Mouse (Mus musculus) MEL (cell line): Measurements from ENCODE around the gene Trim2. TPM values are rescaled to one million over a fixed set of nuclear protein-coding genes. Genes with fewer than 3 reads are reported as not detected.

ENCODE experiments used
- DNase-seq: peaks from one replicate; pipeline ENCODE4 v3.0.0; 2011; ENCODE audit warnings: low read depth, low spot score
- H3K27ac ChIP-seq: 2 replicates; pipeline ENCODE4 v1.5.1; 2012; ENCODE audit warnings: low read depth, mild to moderate bottlenecking, control low read depth, low read length, moderate library complexity; ENCODE audit not compliant: control insufficient read depth
- H3K27me3 ChIP-seq, 2 experiments: fragments of 150-350 bp in 1 of 2; sonication (generic) in 1 of 2; 2 replicates each; pipeline ENCODE4 v1.6.1; 2012; ENCODE audit warnings: low read length in 2 of 2, mild to moderate bottlenecking in 2 of 2, improper control_type of control experiment in 1 of 2, moderate library complexity in 1 of 2; ENCODE audit not compliant: insufficient read depth in 2 of 2, control insufficient read depth in 1 of 2
- H3K36me3 ChIP-seq, 2 experiments: 2 replicates each; pipeline ENCODE4 v1.6.1; 2012 to 2014; ENCODE audit warnings: low read length in 2 of 2, improper control_type of control experiment in 1 of 2, inconsistent platforms in 1 of 2, mild to moderate bottlenecking in 1 of 2; ENCODE audit not compliant: insufficient read depth in 2 of 2, control insufficient read depth in 1 of 2
- H3K4me1 ChIP-seq, 2 experiments: fragments of 150-350 bp in 1 of 2; sonication (generic) in 1 of 2; 2 replicates each; pipeline ENCODE4 v1.6.1; 2012; ENCODE audit warnings: low read length in 2 of 2, improper control_type of control experiment in 1 of 2, mild to moderate bottlenecking in 1 of 2; ENCODE audit not compliant: insufficient read depth in 2 of 2, control insufficient read depth in 1 of 2
- H3K4me3 ChIP-seq, 2 experiments: fragments of 150-350 bp in 1 of 2; sonication (generic) in 1 of 2; 2 replicates each; pipeline ENCODE4 v1.5.1; 2012; ENCODE audit warnings: low read depth in 2 of 2, low read length in 2 of 2, mild to moderate bottlenecking in 2 of 2, moderate library complexity in 2 of 2, control low read depth in 1 of 2, improper control_type of control experiment in 1 of 2; ENCODE audit not compliant: control insufficient read depth in 1 of 2, insufficient read depth in 1 of 2
- H3K79me2 ChIP-seq: 2 replicates; pipeline ENCODE4 v1.6.1; 2012; ENCODE audit warnings: mild to moderate bottlenecking, low read length, moderate library complexity; ENCODE audit not compliant: control insufficient read depth, poor library complexity, insufficient read depth
- H3K9ac ChIP-seq: 2 replicates; pipeline ENCODE4 v1.6.1; 2012; ENCODE audit warnings: low read depth, mild to moderate bottlenecking, control low read depth, low read length, moderate library complexity; ENCODE audit not compliant: control insufficient read depth, poor library complexity, severe bottlenecking
- H3K9me3 ChIP-seq: fragments of 150-350 bp; sonication (generic); replicated peaks from 2 replicates; pipeline ENCODE4 v1.6.1; 2012; ENCODE audit warnings: mild to moderate bottlenecking, low read length, improper control_type of control experiment, moderate library complexity; ENCODE audit not compliant: insufficient read depth
- CHD1 ChIP-seq: IDR thresholded peaks from 2 replicates; pipeline ENCODE4 v1.6.1; 2012; ENCODE audit warnings: low read depth, mild to moderate bottlenecking, inconsistent platforms, low read length, improper control_type of control experiment
- CHD2 ChIP-seq: IDR thresholded peaks from 2 replicates; pipeline ENCODE4 v1.6.1; 2011; ENCODE audit warnings: low read length, improper control_type of control experiment
- CTCF ChIP-seq, 3 experiments: IDR thresholded peaks in 2 of 3; conservative IDR thresholded peaks in 1 of 3; 2 replicates each; pipeline ENCODE4 v1.5.1; 2011 to 2012; ENCODE audit warnings: low read length in 3 of 3, low read depth in 2 of 3, mild to moderate bottlenecking in 2 of 3, improper control_type of control experiment in 1 of 3, inconsistent platforms in 1 of 3, mixed read lengths in 1 of 3, moderate library complexity in 1 of 3; ENCODE audit not compliant: control insufficient read depth in 1 of 3, insufficient read depth in 1 of 3, poor library complexity in 1 of 3, severe bottlenecking in 1 of 3
- E2F4 ChIP-seq: IDR thresholded peaks from 2 replicates; pipeline ENCODE4 v1.6.1; 2011; ENCODE audit warnings: low read depth, low read length, improper control_type of control experiment, borderline replicate concordance
- HCFC1 ChIP-seq: IDR thresholded peaks from 2 replicates; pipeline ENCODE4 v1.6.1; 2012; ENCODE audit warnings: low read depth, mild to moderate bottlenecking, inconsistent platforms, low read length, improper control_type of control experiment, moderate library complexity
- MAFK ChIP-seq: IDR thresholded peaks from 2 replicates; pipeline ENCODE4 v1.6.1; 2011; ENCODE audit warnings: low read depth, mild to moderate bottlenecking, low read length, improper control_type of control experiment, borderline replicate concordance
- MAX ChIP-seq: IDR thresholded peaks from 2 replicates; pipeline ENCODE4 v1.6.1; 2011; ENCODE audit warnings: low read length, improper control_type of control experiment
- MAZ ChIP-seq: IDR thresholded peaks from 2 replicates; pipeline ENCODE4 v1.6.1; 2012; ENCODE audit warnings: low read depth, mild to moderate bottlenecking, inconsistent platforms, low read length, improper control_type of control experiment
- MEF2A ChIP-seq: IDR thresholded peaks from 2 replicates; pipeline ENCODE4 v1.6.1; 2014; ENCODE audit warnings: low read depth, mild to moderate bottlenecking, inconsistent platforms, low read length, improper control_type of control experiment; ENCODE audit not compliant: poor library complexity, insufficient replicate concordance, severe bottlenecking; ENCODE audit errors: extremely low read depth
- MXI1 ChIP-seq: IDR thresholded peaks from 2 replicates; pipeline ENCODE4 v1.6.1; 2011; ENCODE audit warnings: mild to moderate bottlenecking, low read depth, low read length, improper control_type of control experiment
- NELFE ChIP-seq: IDR thresholded peaks from 2 replicates; pipeline ENCODE4 v1.6.1; 2011; ENCODE audit warnings: low read depth, low read length, improper control_type of control experiment
- NRF1 ChIP-seq: IDR thresholded peaks from 2 replicates; pipeline ENCODE4 v1.6.1; 2014; ENCODE audit warnings: low read depth, mild to moderate bottlenecking, inconsistent platforms, low read length, improper control_type of control experiment, moderate library complexity; ENCODE audit not compliant: poor library complexity, insufficient read depth, severe bottlenecking
- POLR2AphosphoS2 ChIP-seq: IDR thresholded peaks from 2 replicates; pipeline ENCODE4 v1.6.1; 2011; ENCODE audit warnings: low read length, improper control_type of control experiment
- POLR2AphosphoS5 ChIP-seq: IDR thresholded peaks from 2 replicates; pipeline ENCODE4 v1.6.1; 2012; ENCODE audit warnings: low read depth, borderline replicate concordance, mild to moderate bottlenecking, inconsistent platforms, low read length, moderate library complexity, mixed read lengths
- RAD21 ChIP-seq: IDR thresholded peaks from 2 replicates; pipeline ENCODE4 v1.6.1; 2011; ENCODE audit warnings: mild to moderate bottlenecking, low read depth, low read length, improper control_type of control experiment
- RCOR1 ChIP-seq: IDR thresholded peaks from 2 replicates; pipeline ENCODE4 v1.6.1; 2012; ENCODE audit warnings: low read depth, mild to moderate bottlenecking, inconsistent platforms, low read length, improper control_type of control experiment
- SMC3 ChIP-seq: IDR thresholded peaks from 2 replicates; pipeline ENCODE4 v1.6.1; 2011; ENCODE audit warnings: low read depth, low read length, improper control_type of control experiment
- TAL1 ChIP-seq: IDR thresholded peaks from 2 replicates; pipeline ENCODE4 v1.6.1; 2012; ENCODE audit warnings: mild to moderate bottlenecking, inconsistent platforms, low read length, moderate library complexity, mixed read lengths
- TBP ChIP-seq: IDR thresholded peaks from 2 replicates; pipeline ENCODE4 v1.8.0; 2011; ENCODE audit warnings: low read depth, low read length, improper control_type of control experiment
- UBTF ChIP-seq: IDR thresholded peaks from 2 replicates; pipeline ENCODE4 v1.6.1; 2012; ENCODE audit warnings: low read depth, mild to moderate bottlenecking, inconsistent platforms, low read length, improper control_type of control experiment, moderate library complexity, borderline replicate concordance; ENCODE audit not compliant: insufficient read depth
- USF1 ChIP-seq: IDR thresholded peaks from 2 replicates; pipeline ENCODE4 v1.6.1; 2014; ENCODE audit warnings: low read depth, mild to moderate bottlenecking, inconsistent platforms, low read length, improper control_type of control experiment, moderate library complexity
- ZC3H11A ChIP-seq: IDR thresholded peaks from 2 replicates; pipeline ENCODE4 v1.6.1; 2012; ENCODE audit warnings: low read depth, mild to moderate bottlenecking, inconsistent platforms, low read length, improper control_type of control experiment
- polyA plus RNA-seq, 2 experiments: library from polyadenylated mRNA; stranded (reverse) in 1 of 2; unstranded in 1 of 2; fragments of >175 nt in 1 of 2; fragments of >200 nt in 1 of 2; gene quantifications; 2 replicates each; pipeline versions ENCODE4 v1.2.1 to v1.2.4; 2012; ENCODE audit warnings: low replicate concordance in 2 of 2, low read depth in 1 of 2; ENCODE audit not compliant: insufficient read length in 2 of 2, insufficient read depth in 1 of 2, missing spikeins in 1 of 2
- total RNA-seq: library from RNA; depleted of rRNA; stranded (reverse); fragments of 300-350 nt; gene quantifications from 2 replicates; pipeline ENCODE4 v1.2.3, GENCODE M21; 2012

Trim2 gene
- total and polyA plus RNA-seq, 3 experiments = 1.7 to 4.4 TPM; not detected in 1

DNA sequence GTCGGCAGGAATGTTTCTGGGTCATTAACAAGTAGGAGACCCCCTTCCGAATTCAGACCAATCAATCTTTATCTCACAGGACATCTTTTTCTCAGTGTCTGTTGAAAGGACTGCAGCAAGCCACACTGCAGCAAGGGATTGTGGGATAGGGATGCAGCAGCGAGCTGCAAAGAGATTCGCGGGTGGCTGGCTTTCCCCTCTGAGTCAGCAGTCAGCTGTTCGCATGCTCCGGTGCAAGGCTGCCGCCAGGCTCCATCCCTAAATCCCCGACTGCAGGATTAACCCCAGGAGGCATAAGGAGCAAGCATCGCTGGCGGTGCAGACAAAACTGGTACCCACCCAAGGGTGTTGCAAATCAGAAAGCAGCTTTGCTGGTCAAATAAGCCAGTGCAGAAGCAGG, 85.9 kb downstream of the Trim2 start:
- DNase-seq = no peak
- Histone ChIP-seq H3K4me3 (no peak overlapping the region), H3K4me1 (no peaks in the 10 kb centered on the region), H3K36me3 (no peaks in the 10 kb centered on the region), H3K27ac (no peak overlapping the region), H3K9ac (no peak overlapping the region), H3K27me3 (no peaks in the 10 kb centered on the region), H3K9me3 (no peaks in the 10 kb centered on the region), H3K79me2 (no peaks in the 10 kb centered on the region)
- TF ChIP-seq MAX (no peak), MXI1 (no peak), UBTF (no peak), POLR2AphosphoS5 (no peak), USF1 (no peak), RAD21 (no peak), MEF2A (no peak), POLR2AphosphoS2 (no peak), E2F4 (no peak), CTCF (IDR thresholded peaks at IDR 0.05 in 2 of 3, conservative IDR thresholded peaks at IDR 0.05 in 1 of 3; ENCODE audit: control insufficient read depth in 1 of 3, insufficient read depth in 1 of 3, low read depth in 2 of 3, low read length in 3 of 3, poor library complexity in 1 of 3, severe bottlenecking in 1 of 3) (no peak), MAFK (no peak)
- TF ChIP-seq, all 39 proteins: peak for 0

DNA sequence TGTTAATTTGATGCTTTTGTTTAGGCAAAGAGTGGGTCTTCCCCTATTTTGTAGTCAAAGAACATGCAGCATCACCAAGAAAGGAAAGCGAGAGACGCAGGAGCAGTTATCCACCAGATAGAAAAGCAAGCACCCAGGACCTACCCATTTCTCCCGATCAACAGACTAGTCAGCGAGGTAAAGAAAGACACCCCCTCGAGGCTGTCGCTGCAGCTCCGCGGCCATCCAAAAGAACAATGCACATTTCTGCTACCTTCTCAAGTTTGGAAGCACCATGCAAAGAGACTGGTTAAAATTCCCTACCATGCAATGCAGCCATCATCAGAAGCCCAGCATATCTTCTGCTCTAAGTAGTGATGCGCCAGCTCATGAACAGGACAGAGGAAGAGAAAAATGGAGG, 86.4 kb downstream of the Trim2 start:
- Histone ChIP-seq H3K4me3 (no peak overlapping the region), H3K9me3 (no peaks in the 10 kb centered on the region), H3K27ac (no peak overlapping the region), H3K36me3 (no peaks in the 10 kb centered on the region), H3K79me2 (no peaks in the 10 kb centered on the region), H3K27me3 (no peaks in the 10 kb centered on the region), H3K9ac (no peak overlapping the region), H3K4me1 (no peaks in the 10 kb centered on the region)
- TF ChIP-seq MAZ (no peak), MEF2A (no peak), MXI1 (no peak), NRF1 (no peak), ZC3H11A (no peak), NELFE (no peak), MAFK (no peak), TAL1 (no peak), SMC3 (no peak), HCFC1 (no peak), CHD1 (no peak), RCOR1 (no peak), RAD21 (no peak), POLR2AphosphoS5 (no peak), TBP (no peak), CHD2 (no peak), MAX (no peak)
- no peak for DNase-seq
